Mouse (Mus musculus) C2C12 (cell line): ENCODE data around the gene Scgb1a1. TPM values are rescaled to one million over a fixed set of nuclear protein-coding genes. Genes with fewer than 3 reads are reported as not detected.
"Not testable (repeated sequence)": the region's sequence is repeated elsewhere in the genome, so short reads cannot be mapped to it uniquely, and the experiment has no call there.

Experiments used
- H3K27me3 ChIP-seq: one replicate; pipeline ENCODE4 v1.6.1; 2011; ENCODE audit not compliant: control insufficient read depth, insufficient read depth, insufficient read length
- H3K36me3 ChIP-seq: one replicate; pipeline ENCODE4 v1.6.1; 2011; ENCODE audit not compliant: control insufficient read depth, insufficient read depth
- H3K4me3 ChIP-seq: one replicate; pipeline ENCODE4 v1.5.1; 2011; ENCODE audit warnings: mild to moderate bottlenecking, control low read depth; ENCODE audit not compliant: poor library complexity, insufficient read depth, severe bottlenecking
- H3K79me2 ChIP-seq: one replicate; pipeline ENCODE4 v1.6.1; 2011; ENCODE audit not compliant: control insufficient read depth, insufficient read depth
- H3K79me3 ChIP-seq: one replicate; pipeline ENCODE4 v1.6.1; 2011; ENCODE audit warnings: low read depth, control low read depth
- H3ac ChIP-seq: one replicate; pipeline ENCODE3; 2011; ENCODE audit warnings: low read depth; ENCODE audit not compliant: control insufficient read depth, insufficient read length
- CEBPB ChIP-seq: IDR thresholded peaks from one replicate; pipeline ENCODE4 v1.6.1; 2011; ENCODE audit warnings: low read depth, mild to moderate bottlenecking, control low read depth, moderate library complexity
- CTCF ChIP-seq: IDR thresholded peaks from one replicate; pipeline ENCODE4 v1.5.1; 2011; ENCODE audit not compliant: control insufficient read depth, insufficient read depth, insufficient read length
- FOSL1 ChIP-seq: IDR thresholded peaks from one replicate; pipeline ENCODE4 v1.8.0; 2011; ENCODE audit warnings: mild to moderate bottlenecking, low read length; ENCODE audit not compliant: poor library complexity, insufficient read depth, severe bottlenecking
- MAX ChIP-seq: IDR thresholded peaks from one replicate; pipeline ENCODE4 v1.6.1; 2011; ENCODE audit warnings: mild to moderate bottlenecking, control low read depth
- MYOD1 ChIP-seq: IDR thresholded peaks from one replicate; pipeline ENCODE4 v1.6.1; 2011; ENCODE audit warnings: low read depth; ENCODE audit not compliant: control insufficient read depth, insufficient read length
- MYOG ChIP-seq: IDR thresholded peaks from one replicate; pipeline ENCODE4 v1.6.1; 2011; ENCODE audit not compliant: control insufficient read depth, insufficient read length; ENCODE audit errors: extremely low read depth
- USF1 ChIP-seq: IDR thresholded peaks from one replicate; pipeline ENCODE4 v1.6.1; 2011; ENCODE audit warnings: low read depth, mild to moderate bottlenecking, control low read depth, moderate library complexity
- polyA plus RNA-seq: library from polyadenylated mRNA; unstranded; fragments of >200 nt; fragmentation: generic; extraction: Trizol; gene quantifications from one replicate; pipeline ENCODE4 v1.2.1, GENCODE M21; 2012; ENCODE audit warnings: missing spikeins

Gene Scgb1a1
- polyA plus RNA-seq, 1 experiment, result not detected

- Histone ChIP-seq H3K27me3 (no peaks in the 10 kb centered on the region), H3K4me3 (no peak overlapping the region), H3K79me3 (no peaks in the 10 kb centered on the region), H3ac (no peak overlapping the region), H3K36me3 (no peaks in the 10 kb centered on the region), H3K79me2 (no peaks in the 10 kb centered on the region)
- TF ChIP-seq MYOD1 (no peak), MAX (no peak), CEBPB (no peak)
Observed at GRCm38 (mm10) chr19:9128499-9129194, 40.9 kb upstream of the Scgb1a1 start.

GRCm38 (mm10) chr19:9123986-9124385 lies 36.2 kb upstream of the Scgb1a1 start:
- not testable (repeated sequence) for H3K79me2 ChIP-seq, H3K27me3 ChIP-seq, H3K36me3 ChIP-seq, H3ac ChIP-seq, H3K4me3 ChIP-seq, H3K79me3 ChIP-seq

GRCm38 (mm10) chr19:9122390-9122789 lies 34.6 kb upstream of the Scgb1a1 start:
- no peak overlapping the region for H3K4me3 ChIP-seq
- H3ac ChIP-seq, result no peak overlapping the region
- H3K79me2 ChIP-seq, result no peaks in the 10 kb centered on the region
- H3K36me3 ChIP-seq, result no peaks in the 10 kb centered on the region
- no peak for TF ChIP-seq MAX
- TF ChIP-seq CTCF, result no peak
- no peak for TF ChIP-seq MYOG
- TF ChIP-seq CEBPB, result no peak
- TF ChIP-seq MYOD1, result no peak
- TF ChIP-seq USF1, result no peak
- TF ChIP-seq FOSL1, result no peak
- H3K79me3 ChIP-seq, result no peaks in the 10 kb centered on the region
- H3K27me3 ChIP-seq, result no peaks in the 10 kb centered on the region

- Histone ChIP-seq H3K36me3 (no peaks in the 10 kb centered on the region), H3ac (no peak overlapping the region), H3K4me3 (no peak overlapping the region), H3K79me3 (no peaks in the 10 kb centered on the region), H3K79me2 (no peaks in the 10 kb centered on the region), H3K27me3 (no peaks in the 10 kb centered on the region)
- TF ChIP-seq MAX (no peak), MYOD1 (no peak), USF1 (no peak), CEBPB (no peak), MYOG (no peak), CTCF (no peak), FOSL1 (no peak)
Observed at GRCm38 (mm10) chr19:9119655-9120425, 32.1 kb upstream of the Scgb1a1 start.

GRCm38 (mm10) chr19:9117275-9117674 lies 29.5 kb upstream of the Scgb1a1 start:
- H3K79me2 ChIP-seq, result no peaks in the 10 kb centered on the region
- no peaks in the 10 kb centered on the region for H3K27me3 ChIP-seq
- TF ChIP-seq CEBPB, result no peak
- no peak for TF ChIP-seq FOSL1
- TF ChIP-seq CTCF, result no peak
- TF ChIP-seq MYOG, result no peak
- TF ChIP-seq MYOD1, result no peak
- TF ChIP-seq MAX, result no peak
- no peak for TF ChIP-seq USF1
- no peak overlapping the region for H3ac ChIP-seq
- H3K4me3 ChIP-seq, result no peak overlapping the region
- no peaks in the 10 kb centered on the region for H3K36me3 ChIP-seq
- H3K79me3 ChIP-seq, result no peaks in the 10 kb centered on the region

- Histone ChIP-seq H3K79me3 (no peaks in the 10 kb centered on the region), H3ac (no peak overlapping the region), H3K79me2 (no peaks in the 10 kb centered on the region), H3K36me3 (no peaks in the 10 kb centered on the region), H3K27me3 (no peaks in the 10 kb centered on the region), H3K4me3 (no peak overlapping the region)
- TF ChIP-seq FOSL1, result no peak
Observed at GRCm38 (mm10) chr19:9116268-9116667, 28.5 kb upstream of the Scgb1a1 start.
